Mouse (Mus musculus) urinary bladder, postnatal 36 days (tissue): Measurements from ENCODE around the gene Camsap2.

ENCODE experiments used
- DNase-seq, 2 experiments: peaks; one replicate each; pipeline ENCODE4 v3.0.0; 2022; ENCODE audit warnings: low spot score in 2 of 2, mixed read lengths in 1 of 2

Camsap2 gene

GRCm38 (mm10) chr1:136344281-136344680 lies 1.6 kb downstream of the Camsap2 start:
- no peak for DNase-seq

- DNase-seq: no peak
These were observed 2.2 kb downstream of the Camsap2 start for GRCm38 (mm10) chr1:136343727-136344126.

GRCm38 (mm10) chr1:136340541-136340940 lies 5.4 kb downstream of the Camsap2 start:
- no peak for DNase-seq

- no peak for DNase-seq
These were observed 11.2 kb downstream of the Camsap2 start for GRCm38 (mm10) chr1:136334743-136335142.

GRCm38 (mm10) chr1:136333512-136333911 lies 12.4 kb downstream of the Camsap2 start:
- no peak for DNase-seq

- DNase-seq: no peak
These were observed 12.8 kb downstream of the Camsap2 start for GRCm38 (mm10) chr1:136333071-136333470.

GRCm38 (mm10) chr1:136331836-136332235 lies 14.1 kb downstream of the Camsap2 start:
- no peak for DNase-seq

- no peak for DNase-seq
These were observed 16.5 kb downstream of the Camsap2 start for GRCm38 (mm10) chr1:136329426-136329825.

- peak; percentile 32 to 37 for DNase-seq
These were observed 17.3 kb downstream of the Camsap2 start for GRCm38 (mm10) chr1:136328640-136329039.

- DNase-seq: no peak
These were observed 18.3 kb downstream of the Camsap2 start for GRCm38 (mm10) chr1:136327638-136328037.

GRCm38 (mm10) chr1:136325933-136326332 lies 20.0 kb downstream of the Camsap2 start:
- peak in 1 of 2 experiments; percentile 33 for DNase-seq

- no peak for DNase-seq
These were observed 23.6 kb downstream of the Camsap2 start for GRCm38 (mm10) chr1:136322331-136322730.

GRCm38 (mm10) chr1:136316317-136316716 lies 29.6 kb downstream of the Camsap2 start:
- DNase-seq: no peak

GRCm38 (mm10) chr1:136309193-136309592 lies 36.7 kb downstream of the Camsap2 start:
- peak; percentile 11 to 13 for DNase-seq

GRCm38 (mm10) chr1:136306424-136306823 lies 39.5 kb downstream of the Camsap2 start:
- peak in 1 of 2 experiments; percentile 30 for DNase-seq

GRCm38 (mm10) chr1:136293961-136294360 lies 51.9 kb downstream of the Camsap2 start:
- no peak for DNase-seq

GRCm38 (mm10) chr1:136289803-136290202 lies 56.1 kb downstream of the Camsap2 start:
- DNase-seq: no peak

GRCm38 (mm10) chr1:136277366-136277765 lies 68.5 kb downstream of the Camsap2 start:
- no peak for DNase-seq

GRCm38 (mm10) chr1:136268224-136268623 lies 77.7 kb downstream of the Camsap2 start:
- no peak for DNase-seq

GRCm38 (mm10) chr1:136266127-136266526 lies 79.8 kb downstream of the Camsap2 start:
- DNase-seq: no peak

- no peak for DNase-seq
These were observed 82.5 kb downstream of the Camsap2 start for GRCm38 (mm10) chr1:136263355-136263754.

GRCm38 (mm10) chr1:136260635-136261238 lies 85.2 kb downstream of the Camsap2 start, which contains the start of gene Gpr25:
Gene Gpr25, minus strand, starts transcription at chr1:136260873.
- DNase-seq: no peak

GRCm38 (mm10) chr1:136259893-136260634 lies 85.8 kb downstream of the Camsap2 start:
- DNase-seq: peak in 1 of 2 experiments; percentile 23
